Mouse (Mus musculus) MEL (cell line): ENCODE measurements around the gene Dnaic1.

ENCODE experiments used
- CHD1 ChIP-seq: IDR thresholded peaks from 2 replicates; pipeline ENCODE4 v1.6.1; 2012; ENCODE audit warnings: low read depth, mild to moderate bottlenecking, inconsistent platforms, low read length, improper control_type of control experiment
- CTCF ChIP-seq, 3 experiments: IDR thresholded peaks in 2 of 3; conservative IDR thresholded peaks in 1 of 3; 2 replicates each; pipeline ENCODE4 v1.5.1; 2011 to 2012; ENCODE audit warnings: low read length in 3 of 3, low read depth in 2 of 3, mild to moderate bottlenecking in 2 of 3, improper control_type of control experiment in 1 of 3, inconsistent platforms in 1 of 3, mixed read lengths in 1 of 3, moderate library complexity in 1 of 3; ENCODE audit not compliant: control insufficient read depth in 1 of 3, insufficient read depth in 1 of 3, poor library complexity in 1 of 3, severe bottlenecking in 1 of 3
- EP300 ChIP-seq, 2 experiments: IDR thresholded peaks; 2 replicates each; pipeline ENCODE4 v1.6.1; 2011; ENCODE audit warnings: improper control_type of control experiment in 2 of 2, low read length in 2 of 2, low read depth in 1 of 2, mild to moderate bottlenecking in 1 of 2
- GATA1 ChIP-seq: IDR thresholded peaks from 2 replicates; pipeline ENCODE4 v1.6.1; 2011; ENCODE audit warnings: low read depth, low read length, improper control_type of control experiment
- POLR2A ChIP-seq, 2 experiments: IDR thresholded peaks; 2 replicates each; pipeline ENCODE4 v1.6.1; 2011 to 2012; ENCODE audit warnings: low read length in 2 of 2, mild to moderate bottlenecking in 2 of 2, control low read depth in 1 of 2, improper control_type of control experiment in 1 of 2, low read depth in 1 of 2, moderate library complexity in 1 of 2; ENCODE audit not compliant: control insufficient read depth in 1 of 2, insufficient read depth in 1 of 2, poor library complexity in 1 of 2
- POLR2AphosphoS5 ChIP-seq: IDR thresholded peaks from 2 replicates; pipeline ENCODE4 v1.6.1; 2012; ENCODE audit warnings: low read depth, borderline replicate concordance, mild to moderate bottlenecking, inconsistent platforms, low read length, moderate library complexity, mixed read lengths
- USF1 ChIP-seq: IDR thresholded peaks from 2 replicates; pipeline ENCODE4 v1.6.1; 2014; ENCODE audit warnings: low read depth, mild to moderate bottlenecking, inconsistent platforms, low read length, improper control_type of control experiment, moderate library complexity

DNA sequence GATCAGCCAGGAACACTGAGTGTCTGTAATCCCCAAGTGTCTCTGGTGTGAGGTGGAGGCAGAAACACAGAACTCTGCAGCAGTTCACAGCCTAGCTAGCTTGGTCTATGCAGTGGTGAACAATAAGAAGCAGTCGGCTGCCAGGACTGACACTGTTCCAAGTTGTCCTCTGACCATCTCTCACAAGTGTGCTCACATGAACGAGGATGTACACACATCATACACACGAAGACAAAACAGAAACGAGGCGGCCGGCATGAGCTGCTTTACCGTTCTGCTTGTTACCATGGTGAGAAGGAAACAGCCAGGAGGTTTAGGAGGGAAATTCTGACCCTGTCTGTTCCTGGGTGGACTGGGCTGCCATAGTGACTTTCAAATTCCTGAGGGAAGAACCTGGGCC is 43.0 kb upstream of the Dnaic1 start:
- TF ChIP-seq CTCF (IDR thresholded peaks at IDR 0.05 in 2 of 3, conservative IDR thresholded peaks at IDR 0.05 in 1 of 3; ENCODE audit: control insufficient read depth in 1 of 3, insufficient read depth in 1 of 3, low read depth in 2 of 3, low read length in 3 of 3, poor library complexity in 1 of 3, severe bottlenecking in 1 of 3) (no peak), USF1 (no peak), GATA1 (no peak), EP300 (IDR thresholded peaks at IDR 0.05; ENCODE audit: low read depth in 1 of 2, low read length in 2 of 2) (no peak), POLR2A (IDR thresholded peaks at IDR 0.05; ENCODE audit: control insufficient read depth in 1 of 2, insufficient read depth in 1 of 2, low read depth in 1 of 2, low read length in 2 of 2, poor library complexity in 1 of 2) (no peak), CHD1 (no peak), POLR2AphosphoS5 (no peak)
